ENCODE assay signal across 9 mouse cellular contexts in genomic region chr5:139794938-139795337, GRCm38 (mm10). TPM values are rescaled to one million over a fixed set of nuclear protein-coding genes. Genes with fewer than 3 reads are reported as not detected.
DNase-seq lines count a peak whose midpoint lies in the region; ATAC-seq and TF ChIP-seq lines count a peak whose summit lies in the region.
"Had no signal": no experiment of that assay in that cellular context is flagged by ENCODE, and none has a peak within 500 bp of the region (broad histone marks: within the 10 kb centered on the region; RNA-seq: fewer than 3 reads in every experiment).

No protein-coding gene starts in this region.

- H3K9me3 ChIP-seq in midbrain, embryonic 11.5 days (ENCODE audit: control insufficient read depth, low read length) = no peaks in the 10 kb centered on the region
- H3K9me3 ChIP-seq in midbrain, embryonic 15.5 days = no peaks in the 10 kb centered on the region
- no peaks in the 10 kb centered on the region for H3K9me3 ChIP-seq in kidney, postnatal 0 days (replicated peaks; ENCODE audit: low read length)
- no peaks in the 10 kb centered on the region for H3K9me3 ChIP-seq in stomach, embryonic 16.5 days (replicated peaks; ENCODE audit: control insufficient read depth, low read length)
- H3K9me3 ChIP-seq: limb, embryonic 12.5 days had no signal

- no peak overlapping the region for H3K27ac ChIP-seq in midbrain, embryonic 11.5 days (ENCODE audit: low read depth, low read length)
- H3K27ac ChIP-seq in midbrain, embryonic 15.5 days = no peak overlapping the region
- 0 out of 2 replicates have a peak overlapping the region, but pooled peaks have one; percentile 8 for H3K27ac ChIP-seq in kidney, postnatal 0 days
- H3K27ac ChIP-seq in stomach, embryonic 16.5 days (ENCODE audit: low read length) = no peak overlapping the region
- H3K27ac ChIP-seq: limb, embryonic 12.5 days had no signal

- no peak for DNase-seq in midbrain, embryonic 11.5 days (ENCODE audit: low spot score, missing footprints)
- peak; percentile 4 for DNase-seq in kidney, postnatal 0 days (ENCODE audit: low spot score)
- no peak for DNase-seq in right cerebral cortex, postnatal 14 days
- no peak for DNase-seq in layer of hippocampus, adult 9-10 months (ENCODE audit: low spot score)
- DNase-seq in ovary, adult 18-20 months (ENCODE audit: low spot score) = no peak

- H3K4me2 ChIP-seq in midbrain, embryonic 11.5 days = no peak overlapping the region
- H3K4me2 ChIP-seq in midbrain, embryonic 15.5 days = no peak overlapping the region
- no peak overlapping the region for H3K4me2 ChIP-seq in kidney, postnatal 0 days (ENCODE audit: low read length)
- no peak overlapping the region for H3K4me2 ChIP-seq in stomach, embryonic 16.5 days (ENCODE audit: low read depth, low read length)
- H3K4me2 ChIP-seq: limb, embryonic 12.5 days had no signal

- no peak overlapping the region for H3K4me3 ChIP-seq in midbrain, embryonic 11.5 days (ENCODE audit: low read depth, low read length)
- H3K4me3 ChIP-seq in midbrain, embryonic 15.5 days = no peak overlapping the region
- H3K4me3 ChIP-seq in kidney, postnatal 0 days (replicated peaks; ENCODE audit: low read depth, low read length) = no peak overlapping the region
- H3K4me3 ChIP-seq in stomach, embryonic 16.5 days (replicated peaks; ENCODE audit: low read length) = no peak overlapping the region
- H3K4me3 ChIP-seq: limb, embryonic 12.5 days had no signal

- H3K27me3 ChIP-seq in midbrain, embryonic 11.5 days (ENCODE audit: control insufficient read depth, insufficient read depth, low read length) = no peaks in the 10 kb centered on the region
- H3K27me3 ChIP-seq in midbrain, embryonic 15.5 days (replicated peaks) = no peaks in the 10 kb centered on the region
- H3K27me3 ChIP-seq in kidney, postnatal 0 days (ENCODE audit: insufficient read depth, low read length) = no peaks in the 10 kb centered on the region
- no peaks in the 10 kb centered on the region for H3K27me3 ChIP-seq in stomach, embryonic 16.5 days (ENCODE audit: control insufficient read depth, insufficient read depth, low read length)

- H3K36me3 ChIP-seq in midbrain, embryonic 11.5 days (ENCODE audit: control insufficient read depth, insufficient read depth, low read length) = no peaks in the 10 kb centered on the region
- H3K36me3 ChIP-seq in midbrain, embryonic 15.5 days (replicated peaks) = no peaks in the 10 kb centered on the region
- H3K36me3 ChIP-seq in kidney, postnatal 0 days (ENCODE audit: insufficient read depth, low read length) = peaks cover 4% of the 10 kb centered on the region; the same call in 1 of the 2 replicates
- no peaks in the 10 kb centered on the region for H3K36me3 ChIP-seq in stomach, embryonic 16.5 days (ENCODE audit: control insufficient read depth, insufficient read depth, low read length)

- no peak for ATAC-seq in midbrain, embryonic 11.5 days (ENCODE audit: low FRiP score)
- no peak for ATAC-seq in midbrain, embryonic 15.5 days (replicated peaks)
- ATAC-seq in erythroblast, adult 5-6 weeks (replicated peaks; ENCODE audit: low FRiP score, poor library complexity, severe bottlenecking) = peak; percentile 64
- no peak for ATAC-seq in kidney, postnatal 0 days (replicated peaks; ENCODE audit: low FRiP score, low read depth)
- ATAC-seq in stomach, embryonic 16.5 days (ENCODE audit: insufficient read depth, low FRiP score) = no peak

- peaks cover 37% of the 10 kb centered on the region for H3K4me1 ChIP-seq in midbrain, embryonic 11.5 days (ENCODE audit: control insufficient read depth, insufficient read depth, low read length)
- H3K4me1 ChIP-seq in midbrain, embryonic 15.5 days = peaks cover 60% of the 10 kb centered on the region
- peaks cover 60% of the 10 kb centered on the region for H3K4me1 ChIP-seq in kidney, postnatal 0 days (replicated peaks; ENCODE audit: insufficient read depth, low read length)
- H3K4me1 ChIP-seq in stomach, embryonic 16.5 days (ENCODE audit: control insufficient read depth, insufficient read depth, low read length) = peaks cover 67% of the 10 kb centered on the region

- 75% methylated on average over 10 of the region's 10 CpGs for WGBS in midbrain, embryonic 11.5 days
- 69% methylated on average over 10 of the region's 10 CpGs for WGBS in midbrain, embryonic 15.5 days
- WGBS in kidney, postnatal 0 days = 41% methylated on average over 10 of the region's 10 CpGs
- WGBS in stomach, embryonic 16.5 days = 56% methylated on average over 10 of the region's 10 CpGs

- 0 out of 2 replicates have a peak overlapping the region, but pooled peaks have one; percentile 9 for H3K9ac ChIP-seq in midbrain, embryonic 11.5 days (ENCODE audit: low read length)
- H3K9ac ChIP-seq in midbrain, embryonic 15.5 days = no peak overlapping the region
- no peak overlapping the region for H3K9ac ChIP-seq in kidney, postnatal 0 days (ENCODE audit: low read depth, low read length)
- peak overlapping the region; percentile 29; the same call in 1 of the 2 replicates for H3K9ac ChIP-seq in stomach, embryonic 16.5 days (ENCODE audit: low read length)
- H3K9ac ChIP-seq: limb, embryonic 12.5 days had no signal

- TF ChIP-seq CTCF in kidney, postnatal 0 days (IDR thresholded peaks at IDR 0.05; ENCODE audit: low read depth) = no peak

RNA-seq across cellular contexts. Expression of gene Mafk, which starts 3.6 kb away (rescaled TPM):
- 5.0 and 5.1 TPM in 2 replicates for polyA plus RNA-seq in midbrain, embryonic 11.5 days (2014; fragmentation: Nextera tagmentation; extraction: Ambion mirVana)
- 18.2 and 18.8 TPM in 2 replicates for polyA plus RNA-seq in midbrain, embryonic 15.5 days (2015; fragmentation: Nextera tagmentation; extraction: Ambion mirVana)
- total RNA-seq in erythroblast, adult 5-6 weeks (2015; ENCODE audit: low replicate concordance) = 72.4 and 83.0 TPM in 2 replicates
- 147 and 218 TPM in 2 replicates for total RNA-seq in erythroblast, adult 5-6 weeks (2017; ENCODE audit: low replicate concordance)
- 12.8 and 14.4 TPM in 2 replicates for polyA plus RNA-seq in kidney, postnatal 0 days (2015; fragmentation: Nextera tagmentation; extraction: Ambion mirVana)
- polyA plus RNA-seq in stomach, embryonic 16.5 days (2015; fragmentation: Nextera tagmentation; extraction: Ambion mirVana) = 18.9 and 22.3 TPM in 2 replicates

RNA-seq across cellular contexts. Expression of gene Ints1, which starts 19.5 kb away (rescaled TPM):
- polyA plus RNA-seq in midbrain, embryonic 11.5 days (2014; fragmentation: Nextera tagmentation; extraction: Ambion mirVana) = 23.8 and 26.3 TPM in 2 replicates
- polyA plus RNA-seq in midbrain, embryonic 15.5 days (2015; fragmentation: Nextera tagmentation; extraction: Ambion mirVana) = 32.8 and 34.3 TPM in 2 replicates
- 21.3 and 30.7 TPM in 2 replicates for total RNA-seq in erythroblast, adult 5-6 weeks (2015; ENCODE audit: low replicate concordance)
- total RNA-seq in erythroblast, adult 5-6 weeks (2017; ENCODE audit: low replicate concordance) = 10.9 and 28.0 TPM in 2 replicates
- polyA plus RNA-seq in kidney, postnatal 0 days (2015; fragmentation: Nextera tagmentation; extraction: Ambion mirVana) = 17.9 and 19.0 TPM in 2 replicates
- 20.2 and 21.0 TPM in 2 replicates for polyA plus RNA-seq in stomach, embryonic 16.5 days (2015; fragmentation: Nextera tagmentation; extraction: Ambion mirVana)

RNA-seq across cellular contexts. Expression of gene Tmem184a, which starts 24.8 kb away (rescaled TPM):
- polyA plus RNA-seq in midbrain, embryonic 11.5 days (2014; fragmentation: Nextera tagmentation; extraction: Ambion mirVana) = 0.60 and 0.86 TPM in 2 replicates
- 0.14 and 0.30 TPM in 2 replicates for polyA plus RNA-seq in midbrain, embryonic 15.5 days (2015; fragmentation: Nextera tagmentation; extraction: Ambion mirVana)
- total RNA-seq in erythroblast, adult 5-6 weeks (2015; ENCODE audit: low replicate concordance) = not detected in 2 replicates
- total RNA-seq in erythroblast, adult 5-6 weeks (2017; ENCODE audit: low replicate concordance) = 0.14 TPM in 1 of 2 replicates, not detected in the other
- 11.2 and 13.3 TPM in 2 replicates for polyA plus RNA-seq in kidney, postnatal 0 days (2015; fragmentation: Nextera tagmentation; extraction: Ambion mirVana)
- 39.7 and 42.4 TPM in 2 replicates for polyA plus RNA-seq in stomach, embryonic 16.5 days (2015; fragmentation: Nextera tagmentation; extraction: Ambion mirVana)

RNA-seq across cellular contexts. Expression of gene Gm26938, which starts 31.3 kb away (rescaled TPM):
- not detected in 2 replicates for polyA plus RNA-seq in midbrain, embryonic 11.5 days (2014; fragmentation: Nextera tagmentation; extraction: Ambion mirVana)
- not detected in 2 replicates for polyA plus RNA-seq in midbrain, embryonic 15.5 days (2015; fragmentation: Nextera tagmentation; extraction: Ambion mirVana)
- total RNA-seq in erythroblast, adult 5-6 weeks (2015; ENCODE audit: low replicate concordance) = not detected in 2 replicates
- not detected in 2 replicates for total RNA-seq in erythroblast, adult 5-6 weeks (2017; ENCODE audit: low replicate concordance)
- polyA plus RNA-seq in kidney, postnatal 0 days (2015; fragmentation: Nextera tagmentation; extraction: Ambion mirVana) = not detected in 2 replicates
- polyA plus RNA-seq in stomach, embryonic 16.5 days (2015; fragmentation: Nextera tagmentation; extraction: Ambion mirVana) = not detected in 2 replicates

RNA-seq across cellular contexts. Expression of gene Psmg3, which starts 31.7 kb away (rescaled TPM):
- polyA plus RNA-seq in midbrain, embryonic 11.5 days (2014; fragmentation: Nextera tagmentation; extraction: Ambion mirVana) = 72.2 and 81.2 TPM in 2 replicates
- polyA plus RNA-seq in midbrain, embryonic 15.5 days (2015; fragmentation: Nextera tagmentation; extraction: Ambion mirVana) = 74.0 and 78.2 TPM in 2 replicates
- 4.0 and 6.0 TPM in 2 replicates for total RNA-seq in erythroblast, adult 5-6 weeks (2015; ENCODE audit: low replicate concordance)
- 4.3 and 6.1 TPM in 2 replicates for total RNA-seq in erythroblast, adult 5-6 weeks (2017; ENCODE audit: low replicate concordance)
- 61.0 and 66.9 TPM in 2 replicates for polyA plus RNA-seq in kidney, postnatal 0 days (2015; fragmentation: Nextera tagmentation; extraction: Ambion mirVana)
- 62.5 and 62.9 TPM in 2 replicates for polyA plus RNA-seq in stomach, embryonic 16.5 days (2015; fragmentation: Nextera tagmentation; extraction: Ambion mirVana)

Comparison
In these comparisons a context has a peak if more than half of its experiments do, and no peak if none do; other contexts are left out.
1. H3K9ac ChIP-seq: peak in midbrain, embryonic 11.5 days (single experiment) and stomach, embryonic 16.5 days (single experiment); none in midbrain, embryonic 15.5 days (single experiment) and kidney, postnatal 0 days (single experiment).